Mouse (Mus musculus): ENCODE results near the gene Rhox13. TPM values are rescaled to one million over a fixed set of nuclear protein-coding genes. Genes with fewer than 3 reads are reported as not detected.

Rhox13 gene
- not detected in 2 replicates for polyA plus RNA-seq (2015; fragmentation: Nextera tagmentation; extraction: Ambion mirVana)

DNA sequence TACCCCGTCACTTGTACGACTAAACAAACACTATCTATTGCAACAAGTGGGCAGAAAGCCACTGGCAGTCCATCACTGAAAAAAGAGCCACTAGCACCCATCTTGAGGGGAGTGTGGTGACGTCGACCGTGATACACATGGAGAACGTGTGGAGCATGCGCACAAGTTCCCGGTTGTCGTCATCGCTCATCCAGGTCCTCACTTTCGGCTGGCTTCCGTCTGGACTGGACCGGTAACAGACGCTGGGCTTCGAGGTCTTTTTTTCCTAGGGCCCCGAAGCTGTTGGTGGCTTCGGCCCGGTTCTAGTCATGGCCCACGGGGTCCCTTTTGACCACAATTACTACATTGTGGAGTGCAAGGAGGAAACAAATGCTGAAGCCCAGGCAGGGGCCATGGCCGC is at the start of gene Rhox13:
TSS of gene Rhox13 (plus strand) at position 238 of the 400 bp plus-strand sequence.
- no peaks in the 10 kb centered on the region; the same call in 1 of the 2 replicates for H3K9me3 ChIP-seq (replicated peaks)
- H3K27me3 ChIP-seq = no peaks in the 10 kb centered on the region
- no peak within 1 kb of the TSS for H3K27ac ChIP-seq (replicated peaks)
- no peaks in the 10 kb centered on the region for H3K36me3 ChIP-seq
- no peak within 1 kb of the TSS for H3K4me2 ChIP-seq (replicated peaks)
- H3K4me3 ChIP-seq (replicated peaks) = no peak within 1 kb of the TSS
- H3K9ac ChIP-seq = no peak within 1 kb of the TSS
- WGBS = 96% methylated on average over 20 of the region's 20 CpGs
- ATAC-seq (ENCODE audit: insufficient number of reproducible peaks, low FRiP score, low TSS enrichment, low read depth) = no peak
- H3K4me1 ChIP-seq = no peaks in the 10 kb centered on the region

DNA sequence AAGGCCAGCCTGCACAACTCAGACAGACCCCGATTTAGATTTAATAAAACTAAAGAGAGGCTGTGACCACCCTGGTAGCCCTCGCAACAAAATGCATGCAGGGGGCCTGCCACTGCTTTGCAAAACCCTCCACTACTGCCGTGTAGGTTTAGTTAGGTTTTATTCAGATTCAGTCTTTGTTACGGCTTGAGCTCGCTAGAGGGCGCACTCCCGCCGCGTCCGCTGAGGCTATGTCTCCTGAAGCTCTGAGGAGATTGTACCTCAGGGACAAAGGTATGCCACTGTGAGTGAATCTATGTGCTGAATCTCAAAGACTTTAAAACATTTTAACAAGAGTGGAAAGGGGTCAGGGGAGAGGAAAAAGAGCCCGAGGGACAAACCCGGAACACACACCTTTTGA is 36.8 kb upstream of the Rhox13 start:
- no peaks in the 10 kb centered on the region for H3K4me1 ChIP-seq
- no peaks in the 10 kb centered on the region for H3K27me3 ChIP-seq
- H3K9ac ChIP-seq = no peak overlapping the region
- no peak overlapping the region for H3K27ac ChIP-seq (replicated peaks)
- no peaks in the 10 kb centered on the region for H3K36me3 ChIP-seq
- 21% methylated on average over 12 of the region's 12 CpGs for WGBS
- no peak overlapping the region for H3K4me2 ChIP-seq (replicated peaks)
- ATAC-seq (ENCODE audit: insufficient number of reproducible peaks, low FRiP score, low TSS enrichment, low read depth) = no peak
- no peak overlapping the region for H3K4me3 ChIP-seq (replicated peaks)
- H3K9me3 ChIP-seq (replicated peaks) = no peaks in the 10 kb centered on the region

DNA sequence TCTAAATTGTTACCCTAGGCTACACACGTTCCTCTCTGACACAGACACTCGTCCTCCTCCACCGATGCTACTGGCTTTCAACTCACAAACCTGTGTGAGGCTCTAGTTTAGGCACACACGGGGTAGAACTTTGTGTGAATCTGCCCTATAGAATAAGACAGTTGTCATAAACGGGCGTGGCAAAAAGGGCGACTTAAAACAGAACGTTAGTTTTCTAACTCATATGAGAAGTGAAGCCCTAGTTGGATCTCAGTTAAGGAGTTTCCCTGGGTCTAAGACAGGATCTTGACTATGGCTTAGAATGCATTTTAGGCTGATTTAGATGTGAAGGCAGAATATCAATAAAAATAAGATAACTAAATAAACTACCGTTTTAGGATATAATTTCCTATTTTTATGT is 36.0 kb upstream of the Rhox13 start, which contains the start of gene Rhox11:
TSS of gene Rhox11 (minus strand) at position 101 of the 400 bp plus-strand sequence.
- H3K27me3 ChIP-seq = no peaks in the 10 kb centered on the region
- H3K27ac ChIP-seq (replicated peaks) = no peak within 1 kb of the TSS
- H3K36me3 ChIP-seq = no peaks in the 10 kb centered on the region
- no peaks in the 10 kb centered on the region for H3K9me3 ChIP-seq (replicated peaks)
- no peak for ATAC-seq (ENCODE audit: insufficient number of reproducible peaks, low FRiP score, low TSS enrichment, low read depth)
- no peak within 1 kb of the TSS for H3K4me2 ChIP-seq (replicated peaks)
- H3K4me1 ChIP-seq = no peaks in the 10 kb centered on the region
- no peak within 1 kb of the TSS for H3K4me3 ChIP-seq (replicated peaks)
- no peak within 1 kb of the TSS for H3K9ac ChIP-seq
- WGBS = 83% methylated on average over 9 of the region's 9 CpGs

DNA sequence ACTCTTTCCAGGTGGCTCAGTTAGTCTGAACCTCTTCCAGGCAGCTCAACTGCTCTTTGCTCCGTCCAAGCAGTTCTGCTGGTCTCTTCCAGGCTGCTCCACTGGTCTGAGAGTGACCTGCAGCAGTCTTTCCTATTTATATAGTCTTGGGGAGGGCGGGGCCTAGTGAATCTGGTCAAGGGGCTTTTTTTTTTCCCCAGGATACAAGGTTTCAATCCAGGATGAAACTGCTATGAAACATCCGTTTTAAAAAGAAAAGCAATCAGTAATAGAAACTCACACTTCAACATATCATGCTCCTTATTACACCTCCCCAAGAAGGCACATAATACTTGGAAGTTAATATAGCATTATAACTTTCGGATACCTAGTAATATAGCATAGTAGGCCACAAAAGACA is 10.2 kb upstream of the Rhox13 start, which contains the start of gene Rhox12:
TSS of gene Rhox12 (minus strand) at position 101 of the 400 bp plus-strand sequence.
- H3K9me3 ChIP-seq (replicated peaks) = no peaks in the 10 kb centered on the region
- 67% methylated on average over 4 of the region's 4 CpGs for WGBS
- no peak within 1 kb of the TSS for H3K4me2 ChIP-seq (replicated peaks)
- H3K27ac ChIP-seq (replicated peaks) = no peak within 1 kb of the TSS
- H3K9ac ChIP-seq = no peak within 1 kb of the TSS
- H3K4me1 ChIP-seq = no peaks in the 10 kb centered on the region
- no peaks in the 10 kb centered on the region for H3K27me3 ChIP-seq
- no peak within 1 kb of the TSS for H3K4me3 ChIP-seq (replicated peaks)
- no peaks in the 10 kb centered on the region for H3K36me3 ChIP-seq
- no peak for ATAC-seq (ENCODE audit: insufficient number of reproducible peaks, low FRiP score, low TSS enrichment, low read depth)

DNA sequence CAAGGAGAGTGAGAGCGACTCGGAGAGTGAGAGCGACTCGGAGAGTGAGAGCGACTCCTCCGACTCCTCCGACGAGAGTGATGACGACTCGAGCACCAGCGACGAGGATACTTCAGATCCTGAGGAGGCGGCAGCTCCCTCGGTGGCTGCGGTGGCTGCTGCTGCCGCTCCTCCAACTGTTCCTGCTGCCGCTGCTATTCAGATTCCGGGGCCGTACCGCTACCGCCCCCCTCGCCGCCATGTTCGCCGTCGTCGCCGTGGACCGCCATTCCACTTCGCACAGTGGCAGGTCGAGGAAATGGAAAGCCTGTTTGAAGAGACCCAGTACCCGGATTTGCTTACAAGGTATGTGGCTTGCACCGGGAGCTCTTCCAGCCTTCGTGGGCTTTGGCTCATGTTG is 459 bp downstream of the Rhox13 start:
- Histone ChIP-seq H3K9ac (no peak overlapping the region), H3K27ac (replicated peaks) (no peak overlapping the region), H3K4me1 (no peaks in the 10 kb centered on the region), H3K9me3 (replicated peaks) (no peaks in the 10 kb centered on the region; the same call in 1 of the 2 replicates), H3K4me2 (replicated peaks) (no peak overlapping the region), H3K36me3 (no peaks in the 10 kb centered on the region), H3K27me3 (no peaks in the 10 kb centered on the region), H3K4me3 (replicated peaks) (no peak overlapping the region)
- no peak for ATAC-seq (ENCODE audit: insufficient number of reproducible peaks, low FRiP score, low TSS enrichment, low read depth)
- WGBS = 92% methylated on average over 29 of the region's 34 CpGs

GRCm38 (mm10) chrX:38159097-38159496 is 38.1 kb downstream of the Rhox13 start:
- H3K36me3 ChIP-seq = no peaks in the 10 kb centered on the region
- WGBS = 56% methylated on average over 1 of the region's 1 CpGs
- ATAC-seq (ENCODE audit: insufficient number of reproducible peaks, low FRiP score, low TSS enrichment, low read depth) = no peak
- no peak overlapping the region for H3K4me3 ChIP-seq (replicated peaks)
- H3K9ac ChIP-seq = no peak overlapping the region
- H3K4me2 ChIP-seq (replicated peaks) = no peak overlapping the region
- no peak overlapping the region for H3K27ac ChIP-seq (replicated peaks)
- no peaks in the 10 kb centered on the region for H3K27me3 ChIP-seq
- no peaks in the 10 kb centered on the region for H3K9me3 ChIP-seq (replicated peaks)
- H3K4me1 ChIP-seq = no peaks in the 10 kb centered on the region

- H3K9me3 ChIP-seq (replicated peaks) = no peaks in the 10 kb centered on the region
- H3K4me2 ChIP-seq (replicated peaks) = no peak overlapping the region
- H3K36me3 ChIP-seq = no peaks in the 10 kb centered on the region
- WGBS = 81% methylated on average over 3 of the region's 3 CpGs
- ATAC-seq (ENCODE audit: insufficient number of reproducible peaks, low FRiP score, low TSS enrichment, low read depth) = no peak
- no peak overlapping the region for H3K27ac ChIP-seq (replicated peaks)
- no peaks in the 10 kb centered on the region for H3K27me3 ChIP-seq
- H3K9ac ChIP-seq = no peak overlapping the region
- no peak overlapping the region for H3K4me3 ChIP-seq (replicated peaks)
- H3K4me1 ChIP-seq = no peaks in the 10 kb centered on the region
Observed at GRCm38 (mm10) chrX:38165315-38165714, 44.3 kb downstream of the Rhox13 start.

- Histone ChIP-seq H3K4me1 (no peaks in the 10 kb centered on the region), H3K9me3 (replicated peaks) (no peaks in the 10 kb centered on the region), H3K27me3 (no peaks in the 10 kb centered on the region), H3K4me3 (replicated peaks) (no peak overlapping the region), H3K4me2 (replicated peaks) (no peak overlapping the region), H3K27ac (replicated peaks) (no peak overlapping the region), H3K36me3 (no peaks in the 10 kb centered on the region), H3K9ac (no peak overlapping the region)
- no peak for ATAC-seq (ENCODE audit: insufficient number of reproducible peaks, low FRiP score, low TSS enrichment, low read depth)
- 70% methylated on average over 9 of the region's 9 CpGs for WGBS
Observed at GRCm38 (mm10) chrX:38166064-38166463, 45.0 kb downstream of the Rhox13 start.

- 75% methylated on average over 4 of the region's 4 CpGs for WGBS
- Histone ChIP-seq H3K27ac (replicated peaks) (no peak overlapping the region), H3K27me3 (no peaks in the 10 kb centered on the region), H3K9me3 (replicated peaks) (no peaks in the 10 kb centered on the region), H3K9ac (no peak overlapping the region), H3K4me1 (no peaks in the 10 kb centered on the region), H3K4me2 (replicated peaks) (no peak overlapping the region), H3K4me3 (replicated peaks) (no peak overlapping the region), H3K36me3 (no peaks in the 10 kb centered on the region)
- no peak for ATAC-seq (ENCODE audit: insufficient number of reproducible peaks, low FRiP score, low TSS enrichment, low read depth)
Observed at GRCm38 (mm10) chrX:38166592-38166991, 45.6 kb downstream of the Rhox13 start.

Other genes starting within 250 kb of the Rhox13 start
- not detected in 2 replicates for gene Rhox8, start 242.3 kb upstream of the Rhox13 start, polyA plus RNA-seq (2015; fragmentation: Nextera tagmentation; extraction: Ambion mirVana)
- not detected in 2 replicates for gene Rhox7b, start 224.0 kb upstream of the Rhox13 start, polyA plus RNA-seq (2015; fragmentation: Nextera tagmentation; extraction: Ambion mirVana)
- gene Rhox9, start 219.4 kb upstream of the Rhox13 start, polyA plus RNA-seq (2015; fragmentation: Nextera tagmentation; extraction: Ambion mirVana) = not detected in 2 replicates
- gene Btg1-ps1, start 102.4 kb upstream of the Rhox13 start, polyA plus RNA-seq (2015; fragmentation: Nextera tagmentation; extraction: Ambion mirVana) = not detected in 2 replicates
- gene Btg1-ps2, start 78.1 kb upstream of the Rhox13 start, polyA plus RNA-seq (2015; fragmentation: Nextera tagmentation; extraction: Ambion mirVana) = not detected in 2 replicates
- not detected in 2 replicates for gene Rhox10, start 54.7 kb upstream of the Rhox13 start, polyA plus RNA-seq (2015; fragmentation: Nextera tagmentation; extraction: Ambion mirVana)
- not detected in 2 replicates for gene Rhox11, start 36.1 kb upstream of the Rhox13 start, polyA plus RNA-seq (2015; fragmentation: Nextera tagmentation; extraction: Ambion mirVana)
- gene Rhox12, start 10.3 kb upstream of the Rhox13 start, polyA plus RNA-seq (2015; fragmentation: Nextera tagmentation; extraction: Ambion mirVana) = not detected in 2 replicates
- gene Zbtb33, start 68.6 kb downstream of the Rhox13 start, polyA plus RNA-seq (2015; fragmentation: Nextera tagmentation; extraction: Ambion mirVana) = 3.6 and 3.9 TPM in 2 replicates
- gene Tmem255a, start 131.2 kb downstream of the Rhox13 start, polyA plus RNA-seq (2015; fragmentation: Nextera tagmentation; extraction: Ambion mirVana) = 34.7 and 36.1 TPM in 2 replicates
- 7.9 and 12.3 TPM in 2 replicates for gene Atp1b4, start 195.0 kb downstream of the Rhox13 start, polyA plus RNA-seq (2015; fragmentation: Nextera tagmentation; extraction: Ambion mirVana)

All from embryonic facial prominence, embryonic 15.5 days (tissue).